Mouse (Mus musculus) intestine, embryonic 14.5 days (tissue): ENCODE results near the gene Mdfi. TPM values are rescaled to one million over a fixed set of nuclear protein-coding genes. Genes with fewer than 3 reads are reported as not detected.

Source experiments
- ATAC-seq: fragments of 200-750 bp; cut with Nextera tagmentation; replicated peaks from 2 replicates; pipeline ENCODE4 v1.8.0; 2017; ENCODE audit warnings: low read depth, moderate number of reproducible peaks, moderate TSS enrichment, moderate library complexity; ENCODE audit not compliant: low FRiP score, low TSS enrichment
- DNase-seq: peaks from one replicate; pipeline ENCODE4 v3.0.0-alpha.2; 2018; ENCODE audit warnings: low spot score
- H3K27ac ChIP-seq: fragments of 300-500 bp; sonication (generic); 2 replicates; pipeline ENCODE4 v1.5.1; 2014; ENCODE audit warnings: low read depth, mild to moderate bottlenecking, control low read depth
- H3K27me3 ChIP-seq: fragments of 300-500 bp; sonication (generic); replicated peaks from 2 replicates; pipeline ENCODE4 v1.6.1; 2014; ENCODE audit warnings: low read length, control low read depth; ENCODE audit not compliant: control insufficient read depth, insufficient read depth
- H3K36me3 ChIP-seq: fragments of 300-500 bp; sonication (generic); 2 replicates; pipeline ENCODE4 v1.6.1; 2014; ENCODE audit warnings: low read length, control low read depth; ENCODE audit not compliant: control insufficient read depth, insufficient read depth
- H3K4me1 ChIP-seq: fragments of 300-500 bp; sonication (generic); replicated peaks from 2 replicates; pipeline ENCODE4 v1.6.1; 2014; ENCODE audit warnings: low read length, control low read depth, mixed read lengths; ENCODE audit not compliant: control insufficient read depth, insufficient read depth
- H3K4me2 ChIP-seq: fragments of 300-500 bp; sonication (generic); 2 replicates; pipeline ENCODE4 v1.6.1; 2014; ENCODE audit warnings: low read length
- H3K4me3 ChIP-seq: fragments of 300-500 bp; sonication (generic); 2 replicates; pipeline ENCODE4 v1.5.1; 2014; ENCODE audit warnings: low read depth, low read length, control low read depth, mixed read lengths
- H3K9ac ChIP-seq: fragments of 300-500 bp; sonication (generic); 2 replicates; pipeline ENCODE4 v1.6.1; 2014; ENCODE audit warnings: mild to moderate bottlenecking, low read length
- H3K9me3 ChIP-seq: fragments of 300-500 bp; sonication (generic); 2 replicates; pipeline ENCODE4 v1.6.1; 2016; ENCODE audit warnings: low read length, control low read depth; ENCODE audit not compliant: control insufficient read depth
- WGBS: fragments of 180-500 bp; shearing (Covaris S2); extraction: QIAGEN DNeasy Blood & Tissue Kit; methylation state at CpG from one replicate; pipeline ENCODE4 v1.1.7; 2014; 5-methylcytosine and 5-hydroxymethylcytosine counted together
- polyA plus RNA-seq: library from polyadenylated mRNA; unstranded; fragments of >200 nt; fragmentation: Nextera tagmentation; extraction: Ambion mirVana; gene quantifications from 2 replicates; pipeline ENCODE4 v1.2.1, GENCODE M21; 2014

The Mdfi gene
- 31.7 and 34.1 TPM in 2 replicates for polyA plus RNA-seq

- Histone ChIP-seq H3K4me1 (peaks cover 24% of the 10 kb centered on the region), H3K9me3 (no peaks in the 10 kb centered on the region), H3K27ac (peak within 1 kb of the TSS; percentile 80; the same call in 1 of the 2 replicates), H3K9ac (peak within 1 kb of the TSS; percentile 76), H3K36me3 (0 out of 2 replicates have a peak, but pooled peaks cover 3% of the 10 kb centered on the region), H3K4me3 (peak within 1 kb of the TSS; percentile 91), H3K27me3 (0 out of 2 replicates have a peak, but pooled peaks cover 2% of the 10 kb centered on the region), H3K4me2 (peak within 1 kb of the TSS; percentile 82)
- peak; percentile 72 for DNase-seq
- ATAC-seq, result peak; percentile 14; the same call in 1 of the 2 replicates
- 5% methylated on average over 18 of the region's 18 CpGs for WGBS
These were observed at the start of gene Mdfi for GRCm38 (mm10) chr17:47834482-47834767. Gene Mdfi, minus strand, starts transcription at chr17:47834691.

DNA sequence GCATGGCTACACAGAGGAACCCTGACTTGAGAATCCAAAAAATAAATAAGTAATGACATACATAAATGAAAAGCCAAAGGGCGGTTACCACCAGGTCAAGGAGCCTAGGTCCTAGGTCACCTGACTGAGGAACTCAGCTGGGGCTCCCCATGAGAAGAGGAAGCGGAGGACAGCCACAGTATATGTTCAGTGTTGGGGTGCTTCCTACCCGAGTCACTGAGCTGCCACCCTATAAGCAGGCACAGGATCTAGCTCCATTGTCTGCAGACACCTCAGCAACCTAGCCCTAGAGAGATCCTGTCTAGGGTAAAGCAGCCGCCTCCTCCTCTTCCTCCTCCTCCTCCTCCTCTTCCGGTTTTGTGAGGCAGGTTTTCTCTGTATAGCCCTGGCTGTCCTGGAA is 48.6 kb upstream of the Mdfi start:
- Histone ChIP-seq H3K4me3 (no peak overlapping the region), H3K9ac (no peak overlapping the region), H3K4me2 (no peak overlapping the region), H3K9me3 (no peaks in the 10 kb centered on the region), H3K27me3 (no peaks in the 10 kb centered on the region), H3K36me3 (peaks cover 64% of the 10 kb centered on the region), H3K27ac (no peak overlapping the region), H3K4me1 (peaks cover 46% of the 10 kb centered on the region)
- DNase-seq (no peak), ATAC-seq (no peak)
- 69% methylated on average over 5 of the region's 5 CpGs for WGBS

DNA sequence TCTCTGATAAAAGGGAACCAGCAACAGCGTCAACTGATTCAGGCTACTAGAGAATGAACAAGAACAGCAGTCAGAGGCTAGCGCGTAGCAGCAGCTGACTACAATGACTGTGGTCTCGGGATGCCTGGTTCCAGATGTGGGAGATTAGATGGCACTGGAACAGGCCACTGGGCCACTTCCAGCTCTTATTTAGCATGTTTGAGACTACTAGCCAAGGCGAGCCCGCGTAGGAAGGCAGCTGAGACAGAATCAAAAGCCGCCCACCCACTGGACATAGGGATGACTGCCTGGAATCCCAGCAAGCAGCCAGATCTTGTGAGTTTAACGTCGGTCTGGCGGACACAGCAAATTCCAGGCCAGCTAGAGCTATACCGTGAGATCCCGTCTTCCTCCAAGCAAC is 46.8 kb upstream of the Mdfi start:
- no peak overlapping the region for H3K4me2 ChIP-seq
- H3K27ac ChIP-seq, result no peak overlapping the region
- 68% methylated on average over 13 of the region's 13 CpGs for WGBS
- H3K36me3 ChIP-seq, result peaks cover 73% of the 10 kb centered on the region
- no peak overlapping the region for H3K4me3 ChIP-seq
- H3K9me3 ChIP-seq, result no peaks in the 10 kb centered on the region
- ATAC-seq (no peak), DNase-seq (no peak)
- no peaks in the 10 kb centered on the region for H3K27me3 ChIP-seq
- peaks cover 30% of the 10 kb centered on the region for H3K4me1 ChIP-seq
- H3K9ac ChIP-seq, result no peak overlapping the region

DNA sequence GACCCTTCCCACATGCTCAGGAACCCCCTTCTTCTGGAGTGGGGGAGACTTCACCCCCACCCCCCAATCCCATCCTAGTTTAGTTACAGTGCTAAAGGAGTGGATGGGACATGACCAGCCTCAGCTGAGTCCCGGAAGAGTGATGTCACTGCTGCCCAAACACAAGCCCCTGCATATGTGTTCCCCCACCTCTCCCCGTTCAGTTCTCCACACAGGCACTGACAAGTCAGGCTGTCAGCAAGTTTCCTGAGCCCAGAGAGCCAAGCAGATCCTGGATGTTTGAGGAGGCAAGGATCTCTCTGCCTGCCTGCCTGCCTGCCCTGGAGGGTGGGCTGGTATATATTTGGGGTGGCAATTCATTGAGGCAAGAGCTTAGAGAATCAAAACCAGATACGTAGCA is 44.7 kb upstream of the Mdfi start:
- 14% methylated on average over 3 of the region's 3 CpGs for WGBS
- Histone ChIP-seq H3K9me3 (no peaks in the 10 kb centered on the region), H3K27me3 (no peaks in the 10 kb centered on the region), H3K9ac (no peak overlapping the region), H3K36me3 (peaks cover 74% of the 10 kb centered on the region), H3K4me3 (no peak overlapping the region), H3K27ac (no peak overlapping the region), H3K4me2 (no peak overlapping the region), H3K4me1 (peaks cover 30% of the 10 kb centered on the region)
- no peak for DNase-seq
- ATAC-seq, result no peak

DNA sequence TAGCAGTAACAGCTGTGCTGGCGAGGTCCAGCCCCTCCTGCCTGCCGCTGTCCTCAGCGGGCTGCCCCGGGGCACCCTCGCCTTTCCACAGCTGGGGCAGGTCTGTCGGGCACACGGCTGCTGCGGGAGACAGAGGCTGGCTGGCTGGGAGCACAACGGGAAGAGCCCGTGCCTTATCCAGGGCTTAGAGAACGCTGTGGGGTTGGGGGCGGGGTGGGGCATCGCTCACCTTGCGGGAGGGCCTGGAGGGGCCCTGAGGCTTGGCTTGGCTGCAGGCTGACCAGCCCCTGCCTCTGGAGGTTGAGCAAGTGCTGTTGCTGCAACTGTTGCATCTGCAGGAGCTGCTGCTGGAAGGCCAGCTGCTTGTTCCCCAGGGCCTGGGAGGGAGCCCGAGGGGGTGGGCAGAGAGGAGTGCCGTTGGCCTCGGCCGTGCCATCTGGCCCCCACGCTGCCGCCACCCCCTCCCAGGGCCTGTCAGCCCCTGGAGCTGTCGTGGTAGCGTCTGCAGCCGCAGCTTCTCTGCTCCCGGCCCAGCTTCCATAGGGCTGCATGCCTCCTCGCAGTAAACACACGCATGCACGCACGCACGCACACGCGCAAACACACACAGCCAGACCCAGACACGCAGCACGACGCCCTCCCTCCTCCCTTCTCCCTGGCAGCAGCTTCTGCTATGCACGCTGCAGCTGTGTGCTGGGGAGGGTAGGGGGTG is 44.0 kb upstream of the Mdfi start:
- peak overlapping the region; percentile 38 for H3K4me2 ChIP-seq
- H3K27me3 ChIP-seq, result no peaks in the 10 kb centered on the region
- H3K4me1 ChIP-seq, result peaks cover 33% of the 10 kb centered on the region
- DNase-seq (no peak), ATAC-seq (no peak)
- H3K36me3 ChIP-seq, result peaks cover 73% of the 10 kb centered on the region
- H3K9me3 ChIP-seq, result no peaks in the 10 kb centered on the region
- H3K4me3 ChIP-seq, result peak overlapping the region; percentile 1; the same call in 1 of the 2 replicates
- 16% methylated on average over 33 of the region's 35 CpGs for WGBS
- H3K9ac ChIP-seq, result no peak overlapping the region
- 0 out of 2 replicates have a peak overlapping the region, but pooled peaks have one; percentile 11 for H3K27ac ChIP-seq

DNA sequence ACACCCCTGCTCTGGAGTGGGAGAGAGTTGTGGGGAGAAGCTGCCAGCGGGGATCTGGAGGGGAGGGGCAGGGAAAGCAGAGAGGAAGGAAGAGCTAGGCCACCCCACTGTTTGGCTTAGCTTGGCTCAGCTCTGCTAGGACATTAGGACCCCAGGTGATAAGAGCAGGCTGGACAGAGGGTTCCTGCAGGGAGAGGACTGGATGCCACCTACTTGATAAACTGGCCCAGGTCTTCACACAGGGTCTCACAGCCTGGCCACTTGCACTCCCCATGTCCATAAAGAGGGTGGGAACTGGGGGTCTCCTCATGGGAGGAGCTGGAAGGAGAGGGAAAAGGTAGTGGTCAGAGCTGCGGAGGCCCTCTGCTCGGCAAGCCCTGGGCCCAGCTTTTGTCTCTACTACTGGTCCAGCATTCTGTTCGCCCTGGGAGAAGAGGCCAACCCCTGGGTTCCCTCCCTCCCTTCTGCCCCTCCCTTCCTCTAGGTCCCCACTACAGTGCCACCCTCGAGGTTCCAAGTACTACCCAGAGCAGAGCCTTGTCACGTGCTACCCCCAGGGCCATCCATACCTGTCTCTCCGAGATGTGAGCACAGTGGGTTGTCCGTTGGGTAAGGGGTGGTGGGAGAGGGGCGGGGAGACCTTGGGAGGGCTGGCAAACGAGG is 43.4 kb upstream of the Mdfi start:
- Histone ChIP-seq H3K27me3 (no peaks in the 10 kb centered on the region), H3K9ac (no peak overlapping the region), H3K4me2 (no peak overlapping the region), H3K4me1 (peaks cover 37% of the 10 kb centered on the region), H3K9me3 (no peaks in the 10 kb centered on the region), H3K4me3 (no peak overlapping the region), H3K36me3 (peaks cover 71% of the 10 kb centered on the region), H3K27ac (no peak overlapping the region)
- WGBS, result 46% methylated on average over 10 of the region's 10 CpGs
- DNase-seq (no peak), ATAC-seq (no peak)

DNA sequence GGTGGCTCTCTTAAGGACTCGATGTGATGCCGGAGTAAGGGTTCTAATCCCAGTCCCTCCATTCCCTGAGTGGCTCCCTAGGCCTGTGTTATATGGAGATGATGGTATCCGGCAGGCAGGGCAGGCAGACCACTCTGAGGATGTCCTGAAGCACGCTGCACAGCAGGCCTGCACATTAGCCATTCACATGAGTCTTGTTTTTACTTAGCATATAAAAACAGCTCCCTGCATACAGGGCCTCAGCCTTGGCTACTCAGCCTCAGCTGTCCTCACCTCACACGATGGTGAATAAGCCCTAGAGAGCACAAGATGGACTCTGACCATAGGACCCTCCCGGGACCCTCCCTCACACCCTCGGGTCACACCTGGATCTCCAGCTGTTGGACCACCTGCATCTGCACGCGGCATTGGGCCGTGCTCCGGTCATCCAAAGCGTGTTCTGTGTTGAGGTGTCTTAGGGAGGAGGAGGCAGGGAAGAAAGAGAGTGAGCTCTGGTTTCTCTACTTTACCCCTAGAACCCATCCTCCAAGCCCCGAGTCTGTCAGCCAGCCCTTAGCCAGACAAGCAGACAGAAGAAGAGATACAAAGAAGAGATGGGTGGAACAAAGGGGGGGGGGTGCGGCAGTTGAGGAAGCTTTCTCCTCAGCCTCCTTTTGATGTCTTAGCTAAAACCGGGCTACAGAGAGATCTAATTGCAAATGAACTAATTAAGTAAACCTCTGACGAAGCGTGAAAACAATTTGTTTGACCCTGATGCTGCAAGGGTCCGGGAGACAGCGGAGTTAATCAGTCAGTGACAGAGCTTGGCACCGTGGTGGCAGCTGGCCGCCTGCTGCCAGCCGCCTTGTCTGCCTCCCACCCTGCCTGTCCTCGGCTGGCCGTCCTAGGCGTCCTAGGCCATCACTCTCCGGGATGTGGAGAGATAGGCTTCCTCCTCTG is 42.6 kb upstream of the Mdfi start:
- no peaks in the 10 kb centered on the region for H3K27me3 ChIP-seq
- no peak overlapping the region for H3K4me3 ChIP-seq
- H3K4me1 ChIP-seq, result peaks cover 37% of the 10 kb centered on the region
- H3K27ac ChIP-seq, result no peak overlapping the region
- DNase-seq (no peak), ATAC-seq (no peak)
- WGBS, result 52% methylated on average over 26 of the region's 26 CpGs
- H3K36me3 ChIP-seq, result peaks cover 74% of the 10 kb centered on the region
- H3K4me2 ChIP-seq, result no peak overlapping the region
- no peaks in the 10 kb centered on the region for H3K9me3 ChIP-seq
- H3K9ac ChIP-seq, result no peak overlapping the region

DNA sequence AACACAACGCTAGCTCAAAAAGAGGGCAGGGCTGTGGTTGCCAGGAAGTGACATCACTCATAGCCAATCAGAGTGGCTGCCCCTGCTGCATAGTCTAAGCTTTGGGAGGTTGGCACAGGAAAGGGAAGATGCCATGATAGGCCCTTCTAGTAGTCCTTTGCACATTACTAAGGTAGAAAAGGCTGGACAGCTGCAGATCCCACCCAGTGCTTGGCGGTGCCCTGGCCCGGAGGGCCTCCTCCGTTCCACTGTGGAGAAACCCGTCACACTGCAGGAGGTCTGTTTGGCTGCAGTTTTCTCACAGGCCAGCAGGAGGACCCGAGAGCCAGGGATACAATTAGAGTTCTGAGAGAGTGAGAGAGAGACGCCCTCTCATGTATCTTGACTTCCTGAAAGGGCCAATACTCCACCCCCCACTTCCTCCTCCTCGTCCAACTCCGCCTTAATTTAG is 38.9 kb upstream of the Mdfi start:
- Histone ChIP-seq H3K9ac (no peak overlapping the region), H3K4me3 (no peak overlapping the region), H3K9me3 (no peaks in the 10 kb centered on the region), H3K27me3 (no peaks in the 10 kb centered on the region), H3K36me3 (peaks cover 84% of the 10 kb centered on the region), H3K4me1 (peaks cover 9% of the 10 kb centered on the region), H3K27ac (no peak overlapping the region), H3K4me2 (peak overlapping the region; percentile 18; the same call in 1 of the 2 replicates)
- WGBS, result 10% methylated on average over 9 of the region's 9 CpGs
- ATAC-seq (peak; percentile 54), DNase-seq (peak; percentile 91)
